Mouse (Mus musculus): ENCODE measurements around the gene Clasrp. TPM values are rescaled to one million over a fixed set of nuclear protein-coding genes. Genes with fewer than 3 reads are reported as not detected.
A peak's percentile ranks its signal among the peaks of the same experiment; 100 is the strongest.

Gene Clasrp
- polyA plus RNA-seq, 1 experiment from 2014 or later = 11.4 TPM

GRCm38 (mm10) chr7:19632720-19633119, 28.4 kb upstream of the Clasrp start:
- Histone ChIP-seq H3K27ac (ENCODE audit: low read length) (peak overlapping the region; percentile 50), H3K9me3 (replicated peaks; ENCODE audit: control insufficient read depth, low read length) (no peaks in the 10 kb centered on the region), H3K4me2 (ENCODE audit: low read depth, low read length) (peak overlapping the region; percentile 24), H3K4me3 (ENCODE audit: low read depth, low read length) (no peak overlapping the region), H3K36me3 (ENCODE audit: control insufficient read depth, insufficient read depth) (peaks cover 31% of the 10 kb centered on the region), H3K4me1 (ENCODE audit: control insufficient read depth, low read depth, low read length) (peaks cover 39% of the 10 kb centered on the region), H3K9ac (ENCODE audit: low read depth, low read length) (no peak overlapping the region), H3K27me3 (ENCODE audit: control insufficient read depth, insufficient read depth, low read depth, low read length) (no peaks in the 10 kb centered on the region)
- peak; percentile 47 for ATAC-seq (ENCODE audit: low read depth)

GRCm38 (mm10) chr7:19632275-19632674, 28.0 kb upstream of the Clasrp start:
- Histone ChIP-seq H3K27me3 (ENCODE audit: control insufficient read depth, insufficient read depth, low read depth, low read length) (no peaks in the 10 kb centered on the region), H3K9ac (ENCODE audit: low read depth, low read length) (no peak overlapping the region), H3K36me3 (ENCODE audit: control insufficient read depth, insufficient read depth) (peaks cover 29% of the 10 kb centered on the region), H3K4me2 (ENCODE audit: low read depth, low read length) (peak overlapping the region; percentile 24), H3K27ac (ENCODE audit: low read length) (peak overlapping the region; percentile 50; the same call in 1 of the 2 replicates), H3K4me1 (ENCODE audit: control insufficient read depth, low read depth, low read length) (peaks cover 39% of the 10 kb centered on the region), H3K4me3 (ENCODE audit: low read depth, low read length) (no peak overlapping the region), H3K9me3 (replicated peaks; ENCODE audit: control insufficient read depth, low read length) (no peaks in the 10 kb centered on the region)
- ATAC-seq (ENCODE audit: low read depth) = peak; percentile 12; the same call in 1 of the 2 replicates

- WGBS (ENCODE audit: insufficient replicate concordance) = under 1% methylated on average over 39 of the region's 41 CpGs
Measured at GRCm38 (mm10) chr7:19629361-19629734, 25.1 kb upstream of the Clasrp start, which contains the start of gene Relb. TSS of gene Relb (minus strand) at chr7:19629438.

GRCm38 (mm10) chr7:19628536-19629360, 24.5 kb upstream of the Clasrp start:
- peak overlapping the region; percentile 67 for H3K9ac ChIP-seq (ENCODE audit: low read depth, low read length)
- H3K4me2 ChIP-seq (ENCODE audit: low read depth, low read length) = peak overlapping the region; percentile 99
- peak overlapping the region; percentile 75 for H3K4me3 ChIP-seq (ENCODE audit: low read depth, low read length)
- peak overlapping the region; percentile 85 for H3K27ac ChIP-seq (ENCODE audit: low read length)
- no peaks in the 10 kb centered on the region for H3K27me3 ChIP-seq (ENCODE audit: control insufficient read depth, insufficient read depth, low read depth, low read length)
- H3K36me3 ChIP-seq (ENCODE audit: control insufficient read depth, insufficient read depth) = peaks cover 2% of the 10 kb centered on the region
- ATAC-seq (ENCODE audit: low read depth) = peak; percentile 78
- H3K4me1 ChIP-seq (ENCODE audit: control insufficient read depth, low read depth, low read length) = peaks cover 36% of the 10 kb centered on the region
- H3K9me3 ChIP-seq (replicated peaks; ENCODE audit: control insufficient read depth, low read length) = no peaks in the 10 kb centered on the region
- WGBS (ENCODE audit: insufficient replicate concordance) = under 1% methylated on average over 57 of the region's 57 CpGs

More at GRCm38 (mm10) chr7:19629361-19629734, 25.1 kb upstream of the Clasrp start, which contains the start of gene Relb:
- H3K9me3 ChIP-seq (replicated peaks; ENCODE audit: control insufficient read depth, low read length) = no peaks in the 10 kb centered on the region
- H3K9ac ChIP-seq (ENCODE audit: low read depth, low read length) = peak within 1 kb of the TSS; percentile 67
- H3K4me1 ChIP-seq (ENCODE audit: control insufficient read depth, low read depth, low read length) = peaks cover 39% of the 10 kb centered on the region
- peak within 1 kb of the TSS; percentile 85 for H3K27ac ChIP-seq (ENCODE audit: low read length)
- peaks cover 5% of the 10 kb centered on the region for H3K36me3 ChIP-seq (ENCODE audit: control insufficient read depth, insufficient read depth)
- peak; percentile 48 for ATAC-seq (ENCODE audit: low read depth)
- peak within 1 kb of the TSS; percentile 99 for H3K4me2 ChIP-seq (ENCODE audit: low read depth, low read length)
- no peaks in the 10 kb centered on the region for H3K27me3 ChIP-seq (ENCODE audit: control insufficient read depth, insufficient read depth, low read depth, low read length)
- peak within 1 kb of the TSS; percentile 75 for H3K4me3 ChIP-seq (ENCODE audit: low read depth, low read length)

GRCm38 (mm10) chr7:19628192-19628535, 23.9 kb upstream of the Clasrp start:
- H3K4me2 ChIP-seq (ENCODE audit: low read depth, low read length) = peak overlapping the region; percentile 99
- H3K36me3 ChIP-seq (ENCODE audit: control insufficient read depth, insufficient read depth) = no peaks in the 10 kb centered on the region; the same call in 1 of the 2 replicates
- no peak overlapping the region for H3K9ac ChIP-seq (ENCODE audit: low read depth, low read length)
- no peak for ATAC-seq (ENCODE audit: low read depth)
- H3K4me3 ChIP-seq (ENCODE audit: low read depth, low read length) = peak overlapping the region; percentile 75
- H3K27ac ChIP-seq (ENCODE audit: low read length) = no peak overlapping the region
- no peaks in the 10 kb centered on the region for H3K27me3 ChIP-seq (ENCODE audit: control insufficient read depth, insufficient read depth, low read depth, low read length)
- no peaks in the 10 kb centered on the region for H3K9me3 ChIP-seq (replicated peaks; ENCODE audit: control insufficient read depth, low read length)
- peaks cover 31% of the 10 kb centered on the region for H3K4me1 ChIP-seq (ENCODE audit: control insufficient read depth, low read depth, low read length)
- 10% methylated on average over 17 of the region's 17 CpGs for WGBS (ENCODE audit: insufficient replicate concordance)

GRCm38 (mm10) chr7:19627721-19628120, 23.4 kb upstream of the Clasrp start:
- Histone ChIP-seq H3K4me3 (ENCODE audit: low read depth, low read length) (peak overlapping the region; percentile 75; the same call in 1 of the 2 replicates), H3K36me3 (ENCODE audit: control insufficient read depth, insufficient read depth) (no peaks in the 10 kb centered on the region), H3K27ac (ENCODE audit: low read length) (no peak overlapping the region), H3K27me3 (ENCODE audit: control insufficient read depth, insufficient read depth, low read depth, low read length) (no peaks in the 10 kb centered on the region), H3K9ac (ENCODE audit: low read depth, low read length) (no peak overlapping the region), H3K9me3 (replicated peaks; ENCODE audit: control insufficient read depth, low read length) (no peaks in the 10 kb centered on the region), H3K4me1 (ENCODE audit: control insufficient read depth, low read depth, low read length) (peaks cover 26% of the 10 kb centered on the region), H3K4me2 (ENCODE audit: low read depth, low read length) (peak overlapping the region; percentile 99)
- no peak for ATAC-seq (ENCODE audit: low read depth)
- WGBS (ENCODE audit: insufficient replicate concordance) = 54% methylated on average over 3 of the region's 3 CpGs

GRCm38 (mm10) chr7:19623433-19623832, 19.1 kb upstream of the Clasrp start:
- H3K36me3 ChIP-seq (ENCODE audit: control insufficient read depth, insufficient read depth) = no peaks in the 10 kb centered on the region
- no peak overlapping the region for H3K9ac ChIP-seq (ENCODE audit: low read depth, low read length)
- H3K4me3 ChIP-seq (ENCODE audit: low read depth, low read length) = no peak overlapping the region
- WGBS (ENCODE audit: insufficient replicate concordance) = 61% methylated on average over 2 of the region's 2 CpGs
- H3K27me3 ChIP-seq (ENCODE audit: control insufficient read depth, insufficient read depth, low read depth, low read length) = peaks cover 4% of the 10 kb centered on the region
- no peak overlapping the region for H3K27ac ChIP-seq (ENCODE audit: low read length)
- no peak overlapping the region for H3K4me2 ChIP-seq (ENCODE audit: low read depth, low read length)
- H3K9me3 ChIP-seq (replicated peaks; ENCODE audit: control insufficient read depth, low read length) = no peaks in the 10 kb centered on the region
- ATAC-seq (ENCODE audit: low read depth) = no peak
- H3K4me1 ChIP-seq (ENCODE audit: control insufficient read depth, low read depth, low read length) = peaks cover 8% of the 10 kb centered on the region

- Histone ChIP-seq H3K27me3 (ENCODE audit: control insufficient read depth, insufficient read depth, low read depth, low read length) (peaks cover 4% of the 10 kb centered on the region), H3K27ac (ENCODE audit: low read length) (no peak overlapping the region), H3K36me3 (ENCODE audit: control insufficient read depth, insufficient read depth) (no peaks in the 10 kb centered on the region), H3K4me3 (ENCODE audit: low read depth, low read length) (no peak overlapping the region), H3K9me3 (replicated peaks; ENCODE audit: control insufficient read depth, low read length) (no peaks in the 10 kb centered on the region), H3K4me1 (ENCODE audit: control insufficient read depth, low read depth, low read length) (peaks cover 4% of the 10 kb centered on the region; the same call in 1 of the 2 replicates), H3K4me2 (ENCODE audit: low read depth, low read length) (no peak overlapping the region), H3K9ac (ENCODE audit: low read depth, low read length) (no peak overlapping the region)
- WGBS (ENCODE audit: insufficient replicate concordance) = 45% methylated on average over 6 of the region's 6 CpGs
- ATAC-seq (ENCODE audit: low read depth) = no peak
Measured at GRCm38 (mm10) chr7:19622241-19622640, 18.0 kb upstream of the Clasrp start.

GRCm38 (mm10) chr7:19620811-19621210, 16.5 kb upstream of the Clasrp start:
- H3K27me3 ChIP-seq (ENCODE audit: control insufficient read depth, insufficient read depth, low read depth, low read length) = peaks cover 4% of the 10 kb centered on the region
- 75% methylated on average over 7 of the region's 7 CpGs for WGBS (ENCODE audit: insufficient replicate concordance)
- H3K27ac ChIP-seq (ENCODE audit: low read length) = no peak overlapping the region
- H3K36me3 ChIP-seq (ENCODE audit: control insufficient read depth, insufficient read depth) = no peaks in the 10 kb centered on the region
- no peaks in the 10 kb centered on the region for H3K9me3 ChIP-seq (replicated peaks; ENCODE audit: control insufficient read depth, low read length)
- no peak for ATAC-seq (ENCODE audit: low read depth)
- no peak overlapping the region for H3K9ac ChIP-seq (ENCODE audit: low read depth, low read length)
- H3K4me3 ChIP-seq (ENCODE audit: low read depth, low read length) = no peak overlapping the region
- no peak overlapping the region for H3K4me2 ChIP-seq (ENCODE audit: low read depth, low read length)
- peaks cover 4% of the 10 kb centered on the region; the same call in 1 of the 2 replicates for H3K4me1 ChIP-seq (ENCODE audit: control insufficient read depth, low read depth, low read length)

Measured in liver, embryonic 16.5 days (tissue).